Mouse (Mus musculus) heart, postnatal 0 days (tissue): Measurements from ENCODE around the gene Cnr1.

Experiments used
- CTCF ChIP-seq: IDR thresholded peaks from 2 replicates; pipeline ENCODE4 v1.5.1; 2016; ENCODE audit warnings: antibody characterized with exemption, control low read depth, low read depth
- EP300 ChIP-seq: IDR thresholded peaks from 2 replicates; pipeline ENCODE4 v1.6.1; 2016; ENCODE audit warnings: antibody characterized with exemption, low read depth

DNA sequence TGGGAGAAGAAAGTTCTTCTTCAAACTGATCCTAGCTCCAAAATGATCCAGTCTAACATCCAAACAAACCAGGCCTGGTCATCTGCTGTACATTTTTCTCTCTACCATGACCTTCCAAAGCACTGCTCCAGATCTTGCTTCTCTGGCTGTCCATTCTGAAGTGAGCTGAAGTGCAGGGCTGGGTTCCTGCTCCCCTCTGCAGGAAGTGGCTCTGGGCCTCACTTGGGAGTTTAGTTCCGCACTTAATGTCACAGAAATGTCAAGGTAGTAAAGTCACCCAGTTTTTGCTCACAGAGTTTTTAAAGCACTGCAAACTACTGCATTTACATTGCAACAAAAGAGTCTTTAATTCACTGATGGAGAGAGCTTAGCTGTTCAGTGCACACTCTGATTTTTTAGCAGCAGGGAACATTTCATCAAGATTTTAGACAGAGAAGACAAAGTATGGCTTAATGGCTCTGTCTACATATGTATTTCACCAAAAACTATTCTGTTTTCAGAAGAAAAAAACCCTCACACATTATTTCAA, 20.5 kb upstream of the Cnr1 start:
- TF ChIP-seq EP300: no peak
- no peak for TF ChIP-seq CTCF
